Mouse (Mus musculus): ENCODE measurements around the gene Bcr. TPM values are rescaled to one million over a fixed set of nuclear protein-coding genes. Genes with fewer than 3 reads are reported as not detected.

Bcr gene
- total RNA-seq, 1 experiment from 2014 or later, result 26.3 TPM

DNA sequence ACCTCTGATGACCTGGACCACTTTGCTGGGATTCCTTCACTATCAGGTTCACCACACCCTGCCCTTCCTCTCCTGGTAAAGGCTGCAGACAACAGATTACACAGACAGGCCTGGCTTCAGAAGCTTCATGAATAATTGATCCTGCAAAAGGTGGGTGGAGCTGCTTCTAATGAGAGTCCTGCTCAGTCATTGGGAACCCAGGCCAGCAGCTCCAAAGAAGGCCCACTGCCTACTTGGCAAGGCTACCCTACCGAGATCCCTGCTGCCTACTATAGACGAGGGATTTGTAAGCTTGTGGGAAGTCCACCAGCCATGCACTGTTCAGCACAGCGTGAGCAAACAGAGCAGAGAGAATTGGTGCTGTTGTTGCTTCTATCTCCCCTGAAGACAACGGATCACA, 4.1 kb upstream of the Bcr start:
- no peak for DNase-seq

- no peak for DNase-seq
These were observed 2.1 kb upstream of the Bcr start for GRCm38 (mm10) chr10:75058336-75058735.

- no peak for DNase-seq
These were observed 1.5 kb upstream of the Bcr start for GRCm38 (mm10) chr10:75058761-75059395.

- DNase-seq, result peak; percentile 78
These were observed 996 bp upstream of the Bcr start for GRCm38 (mm10) chr10:75059396-75059795.

DNA sequence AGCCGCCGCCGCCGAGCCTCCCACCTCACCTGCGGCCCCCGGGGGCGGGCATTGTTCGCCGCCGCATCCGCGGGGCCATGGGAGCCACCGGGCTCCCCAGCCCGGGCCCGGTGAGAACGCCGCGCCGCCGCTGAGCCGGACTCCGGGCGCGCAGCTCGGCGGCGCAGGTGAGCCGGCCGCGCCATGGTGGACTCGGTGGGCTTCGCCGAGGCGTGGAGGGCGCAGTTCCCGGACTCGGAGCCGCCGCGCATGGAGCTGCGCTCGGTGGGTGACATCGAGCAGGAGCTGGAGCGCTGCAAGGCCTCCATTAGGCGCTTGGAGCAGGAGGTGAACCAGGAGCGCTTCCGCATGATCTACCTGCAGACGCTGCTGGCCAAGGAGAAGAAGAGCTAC, 447 bp downstream of the Bcr start:
- DNase-seq, result peak; percentile 40

GRCm38 (mm10) chr10:75061341-75062188, 1.2 kb downstream of the Bcr start:
- peak; percentile 53 for DNase-seq

GRCm38 (mm10) chr10:75062189-75062561, 1.8 kb downstream of the Bcr start:
- peak; percentile 34 for DNase-seq

- DNase-seq, result no peak
These were observed 2.2 kb downstream of the Bcr start for GRCm38 (mm10) chr10:75062621-75063020.

- no peak for DNase-seq
These were observed 3.0 kb downstream of the Bcr start for GRCm38 (mm10) chr10:75063301-75063965.

DNA sequence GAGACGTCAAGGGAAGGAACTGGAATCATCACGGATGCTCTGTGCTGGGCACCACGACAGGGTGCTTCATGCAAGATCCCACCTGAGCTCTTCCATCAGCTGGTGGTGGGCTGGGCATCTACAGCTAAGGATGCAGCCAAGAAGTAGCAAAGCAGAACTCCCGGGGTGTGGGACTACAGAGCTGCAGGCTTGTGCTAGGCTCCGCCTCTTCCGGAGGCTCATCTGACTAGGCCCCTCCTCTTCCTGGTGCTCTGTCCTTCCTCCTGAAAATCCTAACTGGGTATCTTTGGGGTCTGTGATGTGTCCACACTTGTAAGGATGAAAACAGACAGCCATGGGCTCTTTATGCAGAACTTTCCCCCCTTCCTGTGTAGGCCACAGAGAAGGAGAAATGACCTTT, 5.3 kb downstream of the Bcr start:
- DNase-seq, result no peak

DNA sequence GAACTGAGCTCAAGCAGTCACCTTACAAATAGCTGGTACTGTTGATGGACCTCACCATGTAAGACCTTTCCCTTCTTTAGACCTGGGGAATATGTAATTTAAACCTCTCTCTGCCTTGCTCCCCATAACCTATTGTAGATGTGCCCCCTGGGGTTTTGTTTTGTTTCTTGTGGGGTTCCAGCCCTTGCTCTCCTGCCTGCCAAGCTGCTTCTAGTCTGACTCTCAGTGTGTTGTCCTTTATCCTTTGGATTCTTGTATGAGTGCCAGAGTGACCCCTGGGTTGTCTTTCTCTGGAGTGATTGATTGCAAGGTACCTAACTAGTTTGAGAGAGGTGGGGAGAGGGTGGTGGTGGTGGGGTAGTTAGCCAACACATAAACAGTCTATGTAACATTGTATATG, 7.1 kb downstream of the Bcr start:
- DNase-seq, result no peak

GRCm38 (mm10) chr10:75068086-75068485, 7.7 kb downstream of the Bcr start:
- no peak for DNase-seq

GRCm38 (mm10) chr10:75068624-75069328, 8.4 kb downstream of the Bcr start:
- no peak for DNase-seq

GRCm38 (mm10) chr10:75070281-75070976, 10.0 kb downstream of the Bcr start:
- peak; percentile 52 for DNase-seq

GRCm38 (mm10) chr10:75075665-75076064, 15.3 kb downstream of the Bcr start:
- no peak for DNase-seq

DNA sequence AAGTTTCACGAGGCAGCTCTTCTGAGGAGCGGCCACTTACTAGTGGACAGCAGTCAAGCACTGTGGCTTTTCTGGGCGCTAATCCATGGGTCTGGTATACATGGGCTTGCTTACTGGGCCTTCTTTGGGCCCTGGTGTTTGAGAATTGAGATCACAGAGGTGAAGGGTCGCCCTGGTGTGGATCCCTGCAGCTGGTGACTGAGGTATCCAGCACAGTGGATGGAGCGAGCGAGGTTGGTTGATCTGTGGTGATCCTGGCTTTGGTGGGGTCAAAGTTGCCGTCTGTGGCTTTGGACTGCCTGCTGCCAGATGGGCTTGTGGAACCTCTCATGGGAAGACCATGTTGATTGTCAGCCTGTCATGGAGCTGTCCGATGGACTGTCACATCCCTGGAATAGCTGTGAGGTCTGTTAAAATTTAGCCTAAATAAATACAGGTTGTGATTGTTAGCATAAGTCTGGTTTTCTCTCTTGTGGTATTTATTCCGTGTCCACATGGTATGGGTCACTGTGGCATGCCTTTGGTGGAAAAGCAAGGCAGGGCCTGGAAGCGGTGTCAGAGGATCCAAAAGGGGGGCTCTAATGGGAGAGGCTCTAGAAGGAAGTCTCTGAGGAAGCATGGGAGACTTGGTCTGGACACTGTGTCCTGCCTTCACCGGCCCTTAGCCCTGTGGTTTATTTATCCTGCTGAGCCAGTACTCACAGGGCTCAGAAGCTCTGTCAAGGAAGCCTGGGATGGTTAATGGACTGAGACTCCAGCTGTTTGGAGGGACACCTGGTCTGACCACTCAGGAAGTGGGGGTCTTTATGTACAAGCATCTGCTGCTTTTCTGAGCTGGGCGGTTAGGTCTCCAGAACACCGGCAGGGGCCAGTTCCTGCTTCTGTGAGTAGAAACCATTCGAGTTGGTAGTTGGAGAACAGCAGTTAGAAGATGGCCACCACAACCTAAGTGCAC, 18.1 kb downstream of the Bcr start:
- no peak for DNase-seq

DNA sequence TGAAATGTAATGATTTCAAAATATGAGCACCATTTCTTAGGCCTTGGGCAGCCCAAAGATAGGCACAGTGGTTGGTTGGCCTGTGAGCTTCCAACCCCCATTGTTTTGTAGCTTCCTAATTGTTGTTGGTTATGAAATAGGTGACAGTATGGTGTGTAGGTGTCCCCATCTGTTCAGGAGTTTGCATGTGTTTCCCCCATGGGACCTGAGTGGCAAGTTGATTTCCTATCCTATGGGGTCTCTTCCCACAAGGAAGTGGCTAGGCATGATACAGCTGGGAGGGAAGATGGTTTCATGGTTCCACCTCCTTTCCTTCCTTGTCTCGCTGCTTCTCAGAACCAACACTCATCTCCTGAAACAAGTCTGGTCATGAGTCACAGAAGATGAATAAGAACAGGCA, 24.9 kb downstream of the Bcr start:
- no peak for DNase-seq

- no peak for DNase-seq
These were observed 28.1 kb downstream of the Bcr start for GRCm38 (mm10) chr10:75088471-75088870.

GRCm38 (mm10) chr10:75091478-75092152, 31.2 kb downstream of the Bcr start:
- DNase-seq, result no peak

Data from adrenal gland, postnatal 14 days (tissue).